11 mouse cellular contexts compared by ENCODE assay signal in genomic region chr4:134252911-134253721, GRCm38 (mm10). TPM values are rescaled to one million over a fixed set of nuclear protein-coding genes. Genes with fewer than 3 reads are reported as not detected.
DNase-seq lines count a peak whose midpoint lies in the region; ATAC-seq and TF ChIP-seq lines count a peak whose summit lies in the region.
"Had no signal": no experiment of that assay in that cellular context is flagged by ENCODE, and none has a peak within 500 bp of the region (broad histone marks: within the 10 kb centered on the region; RNA-seq: fewer than 3 reads in every experiment).

No protein-coding gene starts in this region.

- H3K4me3 ChIP-seq in gastrocnemius, adult 2 months = peak overlapping the region; percentile 76
- peak overlapping the region; percentile 54 for H3K4me3 ChIP-seq in embryonic facial prominence, embryonic 13.5 days
- peak overlapping the region; percentile 64 for H3K4me3 ChIP-seq in kidney, adult 2 months (ENCODE audit: insufficient read depth, low read depth, low read length)
- H3K4me3 ChIP-seq in midbrain, embryonic 12.5 days = peak overlapping the region; percentile 20

- peak overlapping the region; percentile 95 for H3K4me2 ChIP-seq in embryonic facial prominence, embryonic 13.5 days
- H3K4me2 ChIP-seq in midbrain, embryonic 12.5 days (replicated peaks) = peak overlapping the region; percentile 37

- H3K9ac ChIP-seq in embryonic facial prominence, embryonic 13.5 days = peak overlapping the region; percentile 61
- no peak overlapping the region for H3K9ac ChIP-seq in midbrain, embryonic 12.5 days (replicated peaks)
- H3K9ac ChIP-seq: liver, embryonic 14.5 days had no signal

- no peak for DNase-seq in gastrocnemius, adult 2 months
- DNase-seq in gastrocnemius, postnatal 14 days = no peak
- peak; percentile 68 for DNase-seq in kidney, adult 2 months
- no peak for DNase-seq in thymus, postnatal 0 days (ENCODE audit: low spot score)
- DNase-seq in urinary bladder, postnatal 10 days (ENCODE audit: low spot score) = no peak
- DNase-seq in cerebellum, postnatal 4 days (ENCODE audit: low spot score in 2 of 2) = no peak

- WGBS in embryonic facial prominence, embryonic 13.5 days = 11% methylated on average over 15 of the region's 15 CpGs
- 34% methylated on average over 15 of the region's 15 CpGs for WGBS in kidney, adult 2 months
- WGBS in midbrain, embryonic 12.5 days = 4% methylated on average over 15 of the region's 15 CpGs

- no peaks in the 10 kb centered on the region for H3K9me3 ChIP-seq in embryonic facial prominence, embryonic 13.5 days
- no peaks in the 10 kb centered on the region for H3K9me3 ChIP-seq in midbrain, embryonic 12.5 days

- peak overlapping the region; percentile 84 for H3K27ac ChIP-seq in gastrocnemius, adult 2 months
- H3K27ac ChIP-seq in embryonic facial prominence, embryonic 13.5 days = peak overlapping the region; percentile 30; the same call in 1 of the 2 replicates
- peak overlapping the region; percentile 84 for H3K27ac ChIP-seq in kidney, adult 2 months (ENCODE audit: insufficient read depth, low read depth, low read length)
- H3K27ac ChIP-seq in midbrain, embryonic 12.5 days (replicated peaks) = no peak overlapping the region; the same call in 1 of the 2 replicates
- H3K27ac ChIP-seq: liver, embryonic 14.5 days had no signal

- peaks cover 88% of the 10 kb centered on the region for H3K27me3 ChIP-seq in embryonic facial prominence, embryonic 13.5 days
- H3K27me3 ChIP-seq in kidney, adult 2 months (replicated peaks; ENCODE audit: control insufficient read depth, insufficient read depth, low read length) = peaks cover 6% of the 10 kb centered on the region
- peaks cover 88% of the 10 kb centered on the region for H3K27me3 ChIP-seq in midbrain, embryonic 12.5 days

- ATAC-seq in embryonic facial prominence, embryonic 13.5 days (ENCODE audit: insufficient number of reproducible peaks, insufficient read depth, low FRiP score, low TSS enrichment, low read depth) = no peak
- ATAC-seq in midbrain, embryonic 12.5 days (ENCODE audit: low FRiP score, low read depth) = no peak

- intact Hi-C loops in gastrocnemius, adult 2 months (cut with DNase I) = loop anchor here (5.0 kb wide), 1 partner anchor 119 kb away; no protein-coding TSS in a partner anchor
- intact Hi-C loops in gastrocnemius, postnatal 14 days (cut with DNase I; ENCODE audit: low total_unique reads) = loop anchor here (5.0 to 10.0 kb wide), 3 partner anchors 39 to 232 kb away; no protein-coding TSS in a partner anchor

- TF ChIP-seq POLR2A in kidney, adult 2 months (IDR thresholded peaks at IDR 0.05; ENCODE audit: low read depth, low read length) = no peak

- H3K4me1 ChIP-seq in embryonic facial prominence, embryonic 13.5 days = peaks cover 78% of the 10 kb centered on the region
- H3K4me1 ChIP-seq in kidney, adult 2 months (ENCODE audit: control insufficient read depth, insufficient read depth, low read length) = peaks cover 10% of the 10 kb centered on the region; the same call in 1 of the 2 replicates
- peaks cover 79% of the 10 kb centered on the region for H3K4me1 ChIP-seq in midbrain, embryonic 12.5 days

- no peaks in the 10 kb centered on the region for H3K36me3 ChIP-seq in embryonic facial prominence, embryonic 13.5 days
- H3K36me3 ChIP-seq in kidney, adult 2 months (ENCODE audit: control insufficient read depth, insufficient read depth, low read length) = no peaks in the 10 kb centered on the region
- no peaks in the 10 kb centered on the region for H3K36me3 ChIP-seq in midbrain, embryonic 12.5 days

- TF ChIP-seq CTCF in gastrocnemius, adult 2 months (IDR thresholded peaks at IDR 0.05) = no peak
- no peak for TF ChIP-seq CTCF in kidney, adult 2 months (conservative IDR thresholded peaks at IDR 0.05; ENCODE audit: insufficient read depth, insufficient read length, low read depth, low read length)

RNA-seq across cellular contexts. Expression of gene Grrp1, which starts 0.8 kb away (rescaled TPM):
- 1 to 10 TPM; 1.7 to 3.1 TPM for total RNA-seq in gastrocnemius, adult 2 months (2021)
- total RNA-seq in gastrocnemius, postnatal 14 days (2021) = 1 to 10 TPM; 5.9 to 6.0 TPM
- polyA plus RNA-seq in embryonic facial prominence, embryonic 13.5 days (2015; fragmentation: Nextera tagmentation; extraction: Ambion mirVana) = 3.9 and 6.4 TPM in 2 replicates
- polyA plus RNA-seq in kidney, adult 2 months (2012; rRNA removed) = 11.5 and 11.8 TPM in 2 replicates
- polyA plus RNA-seq in midbrain, embryonic 12.5 days (2016; fragmentation: Nextera tagmentation; extraction: Ambion mirVana) = 5.7 and 6.0 TPM in 2 replicates
- polyA plus RNA-seq in thymus, postnatal 0 days (2015; fragmentation: Nextera tagmentation; extraction: Ambion mirVana) = 3.5 and 4.4 TPM in 2 replicates
- polyA plus RNA-seq: C2C12 had no signal

RNA-seq across cellular contexts. Expression of gene Gm30191, which starts 6.4 kb away (rescaled TPM):
- not detected for total RNA-seq in gastrocnemius, adult 2 months (2021)
- not detected for total RNA-seq in gastrocnemius, postnatal 14 days (2021)
- not detected in 2 replicates for polyA plus RNA-seq in embryonic facial prominence, embryonic 13.5 days (2015; fragmentation: Nextera tagmentation; extraction: Ambion mirVana)
- polyA plus RNA-seq in kidney, adult 2 months (2012; rRNA removed) = 0.27 TPM in 1 of 2 replicates, not detected in the other
- polyA plus RNA-seq in midbrain, embryonic 12.5 days (2016; fragmentation: Nextera tagmentation; extraction: Ambion mirVana) = not detected in 2 replicates
- 0.22 TPM in 1 of 2 replicates, not detected in the other for polyA plus RNA-seq in thymus, postnatal 0 days (2015; fragmentation: Nextera tagmentation; extraction: Ambion mirVana)
- polyA plus RNA-seq: C2C12; liver, embryonic 14.5 days had no signal

RNA-seq across cellular contexts. Expression of gene Zfp593, which starts 7.7 kb away (rescaled TPM):
- total RNA-seq in gastrocnemius, adult 2 months (2021) = 1 to 10 TPM; 4.8 to 6.4 TPM
- 1 to 10 TPM; 4.1 to 4.7 TPM for total RNA-seq in gastrocnemius, postnatal 14 days (2021)
- 18.8 and 19.7 TPM in 2 replicates for polyA plus RNA-seq in embryonic facial prominence, embryonic 13.5 days (2015; fragmentation: Nextera tagmentation; extraction: Ambion mirVana)
- 6.0 and 6.4 TPM in 2 replicates for polyA plus RNA-seq in kidney, adult 2 months (2012; rRNA removed)
- 17.7 and 19.6 TPM in 2 replicates for polyA plus RNA-seq in midbrain, embryonic 12.5 days (2016; fragmentation: Nextera tagmentation; extraction: Ambion mirVana)
- polyA plus RNA-seq in thymus, postnatal 0 days (2015; fragmentation: Nextera tagmentation; extraction: Ambion mirVana) = 27.4 and 28.3 TPM in 2 replicates

RNA-seq across cellular contexts. Expression of gene E130218I03Rik, which starts 9.7 kb away (rescaled TPM):
- under 1 TPM in 1 of 2 experiments, not detected in 1; 0.26 TPM for total RNA-seq in gastrocnemius, adult 2 months (2021)
- total RNA-seq in gastrocnemius, postnatal 14 days (2021) = not detected
- polyA plus RNA-seq in embryonic facial prominence, embryonic 13.5 days (2015; fragmentation: Nextera tagmentation; extraction: Ambion mirVana) = 0.72 TPM in 1 of 2 replicates, not detected in the other
- not detected in 2 replicates for polyA plus RNA-seq in kidney, adult 2 months (2012; rRNA removed)
- polyA plus RNA-seq in midbrain, embryonic 12.5 days (2016; fragmentation: Nextera tagmentation; extraction: Ambion mirVana) = 0.23 and 0.76 TPM in 2 replicates
- 0.54 and 0.69 TPM in 2 replicates for polyA plus RNA-seq in thymus, postnatal 0 days (2015; fragmentation: Nextera tagmentation; extraction: Ambion mirVana)
- polyA plus RNA-seq: brain, embryonic 14.5 days; liver, embryonic 14.5 days had no signal

RNA-seq across cellular contexts. Expression of gene Cnksr1, which starts 14.9 kb away (rescaled TPM):
- total RNA-seq in gastrocnemius, adult 2 months (2021) = 10 to 100 TPM; 26.3 to 53.5 TPM
- total RNA-seq in gastrocnemius, postnatal 14 days (2021) = 1 to 10 TPM; 7.5 to 8.9 TPM
- 2.9 and 3.9 TPM in 2 replicates for polyA plus RNA-seq in embryonic facial prominence, embryonic 13.5 days (2015; fragmentation: Nextera tagmentation; extraction: Ambion mirVana)
- 14.9 and 17.3 TPM in 2 replicates for polyA plus RNA-seq in kidney, adult 2 months (2012; rRNA removed)
- 0.26 and 0.46 TPM in 2 replicates for polyA plus RNA-seq in midbrain, embryonic 12.5 days (2016; fragmentation: Nextera tagmentation; extraction: Ambion mirVana)
- polyA plus RNA-seq in thymus, postnatal 0 days (2015; fragmentation: Nextera tagmentation; extraction: Ambion mirVana) = 2.2 and 2.5 TPM in 2 replicates

Comparison
In these comparisons a context has a peak if more than half of its experiments do, and no peak if none do; other contexts are left out.
1. H3K4me3 ChIP-seq: peak in every context shown above with its lines; median percentile 76 in gastrocnemius, adult 2 months; 64 in kidney, adult 2 months; 54 in embryonic facial prominence, embryonic 13.5 days; 20 in midbrain, embryonic 12.5 days.